Mouse (Mus musculus): ENCODE measurements at regions not wholly inside any gene's neighbourhood (a gene's known extent, or its start where the extent isn't known, plus 50 kb on each side); places are given as distances from the start of the nearest gene placed in this dataset.

DNA sequence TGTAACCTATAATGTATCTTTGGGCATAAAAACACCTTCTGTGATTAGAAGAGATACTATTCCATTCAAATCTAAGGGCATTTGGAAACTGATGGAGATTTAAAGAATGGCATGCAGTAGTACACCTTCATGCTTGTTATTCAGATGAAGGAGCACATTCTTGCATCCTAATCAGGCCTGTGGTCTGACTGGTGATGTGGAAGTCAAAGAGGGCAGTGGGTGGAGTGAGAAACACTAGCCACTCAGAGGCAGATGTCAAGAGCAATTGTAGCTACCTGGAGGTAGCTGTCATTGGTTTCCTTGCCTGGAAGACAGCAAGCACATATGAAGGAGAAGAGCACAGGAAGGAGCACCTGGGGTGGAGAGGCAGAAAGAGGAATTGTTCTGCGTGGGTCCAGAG, 171.0 kb upstream of the Shisa6 start:
- TF ChIP-seq CTCF (conservative IDR thresholded peaks at IDR 0.05; ENCODE audit: insufficient read depth, insufficient read length, low read depth, low read length) (no peak), POLR2A (IDR thresholded peaks at IDR 0.05; ENCODE audit: low read depth, low read length) (no peak)

All from kidney, adult 2 months (tissue).